Mouse (Mus musculus) layer of hippocampus, adult 8-10 months (tissue): Measurements from ENCODE around the gene Igflr1. TPM values are rescaled to one million over a fixed set of nuclear protein-coding genes. Genes with fewer than 3 reads are reported as not detected.

Source experiments
- DNase-seq, 2 experiments: peaks; one replicate each; pipeline ENCODE4 v3.0.0; 2022; ENCODE audit warnings: low spot score in 2 of 2
- microRNA-seq, 2 experiments: library from miRNA; unstranded; fragments of <30 nt; microRNA quantifications; one replicate each; pipeline ENCODE4 v1.2.0; 2022
- total RNA-seq, 4 experiments: library from RNA; stranded (reverse); gene quantifications; 2 replicates each; pipeline ENCODE4 v1.2.4; 2022

The Igflr1 gene
- total RNA-seq, 4 experiments from 2014 or later: 4.0 to 5.7 (median 4.6) TPM

DNA sequence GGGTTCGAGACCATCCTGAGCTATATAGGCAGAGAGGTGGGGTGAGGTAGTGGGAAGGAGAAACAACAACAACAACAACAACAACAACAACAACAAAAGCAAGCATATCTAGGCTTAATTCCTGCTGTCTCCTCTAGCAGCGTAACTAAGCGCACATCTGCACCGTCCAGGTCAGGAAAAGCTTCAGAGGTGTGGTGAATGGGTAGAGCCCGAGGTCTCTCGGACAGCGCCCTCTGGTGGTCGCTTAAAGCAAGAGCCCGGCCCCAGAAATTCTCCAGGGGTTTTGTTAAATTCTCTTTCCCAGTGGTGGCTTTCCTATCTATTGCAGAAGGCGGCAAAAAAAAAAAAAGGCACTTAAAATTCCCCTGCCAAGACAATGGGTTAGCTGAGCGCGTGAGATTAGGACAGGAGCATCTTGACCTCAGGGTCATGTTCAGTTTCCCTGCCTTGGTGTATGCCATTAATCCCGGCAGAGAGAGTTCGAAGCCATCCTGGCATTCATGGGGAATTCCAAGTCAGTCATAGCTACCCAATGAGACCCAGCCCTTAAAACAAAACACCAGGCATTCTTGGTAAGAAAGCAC, 48.4 kb downstream of the Igflr1 start:
- DNase-seq: peak in 1 of 2 experiments; percentile 30

GRCm38 (mm10) chr7:30614454-30614853, 49.2 kb downstream of the Igflr1 start:
- no peak for DNase-seq

- DNase-seq: no peak
Measured at GRCm38 (mm10) chr7:30615049-30615760, 50.0 kb downstream of the Igflr1 start.

Small RNA genes within 50 kb of the gene (microRNA-seq; reads per million reads assigned to microRNA genes)
- gene Gm38670 (0.25 to 0.96 reads per million in 2 experiments), gene Mir3569 (0.32 to 1.0 reads per million in 2 experiments)

Other genes starting within 250 kb of the Igflr1 start
- gene E130208F15Rik, start 243.7 kb upstream of the Igflr1 start, total RNA-seq: under 1 TPM; 0.53 to 0.82 (median 0.66) TPM
- gene Sdhaf1, start 241.5 kb upstream of the Igflr1 start, total RNA-seq: 1 to 10 TPM; 6.7 to 9.9 (median 8.4) TPM
- gene Lrfn3, start 202.7 kb upstream of the Igflr1 start, total RNA-seq: 10 to 100 TPM; 28.2 to 31.6 (median 29.2) TPM
- gene Tyrobp, start 151.7 kb upstream of the Igflr1 start, total RNA-seq: 100 to 1,000 TPM in 2 of 4 experiments, 10 to 100 TPM in 2; 24.9 to 572 (median 243) TPM
- gene Hcst, start 145.6 kb upstream of the Igflr1 start, total RNA-seq: 1 to 10 TPM in 3 of 4 experiments, not detected in 1; 1.8 to 3.3 (median 2.3) TPM
- 1 to 10 TPM; 2.8 to 4.1 (median 3.2) TPM for gene Nfkbid, start 143.7 kb upstream of the Igflr1 start, total RNA-seq
- 1,000 to 10,000 TPM; 1,209 to 1,263 (median 1,238) TPM for gene Aplp1, start 119.9 kb upstream of the Igflr1 start, total RNA-seq
- gene Kirrel2, start 107.7 kb upstream of the Igflr1 start, total RNA-seq: 10 to 100 TPM in 3 of 4 experiments, 1 to 10 TPM in 1; 9.6 to 13.7 (median 11.2) TPM
- 1 to 10 TPM; 1.5 to 1.9 (median 1.6) TPM for gene Nphs1, start 107.1 kb upstream of the Igflr1 start, total RNA-seq
- gene Prodh2, start 71.8 kb upstream of the Igflr1 start, total RNA-seq: under 1 TPM in 1 of 4 experiments, not detected in 3; 0.56 TPM
- gene Arhgap33, start 30.4 kb upstream of the Igflr1 start, total RNA-seq: 100 to 1,000 TPM in 3 of 4 experiments, 10 to 100 TPM in 1; 99.8 to 118 (median 110) TPM
- gene Hspb6, start 13.2 kb upstream of the Igflr1 start, total RNA-seq: 10 to 100 TPM in 1 of 4 experiments, 1 to 10 TPM in 3; 3.2 to 10.3 (median 6.5) TPM
- 1 to 10 TPM; 4.4 to 8.9 (median 6.1) TPM for gene Proser3, start 13.1 kb upstream of the Igflr1 start, total RNA-seq
- 10 to 100 TPM; 41.3 to 54.0 (median 46.9) TPM for gene Lin37, start 5.6 kb upstream of the Igflr1 start, total RNA-seq
- gene U2af1l4, start 2.1 kb upstream of the Igflr1 start, total RNA-seq: 10 to 100 TPM; 68.2 to 81.1 (median 78.7) TPM
- gene Gm49396, start 2.1 kb upstream of the Igflr1 start, total RNA-seq: 10 to 100 TPM in 2 of 4 experiments, 1 to 10 TPM in 2; 6.3 to 14.8 (median 11.1) TPM
- 10 to 100 TPM; 85.9 to 91.0 (median 88.4) TPM for gene Psenen, start 1.8 kb upstream of the Igflr1 start, total RNA-seq
- gene Kmt2b, start 23.3 kb downstream of the Igflr1 start, total RNA-seq: 10 to 100 TPM; 44.1 to 60.2 (median 56.1) TPM
- gene Zbtb32, start 33.5 kb downstream of the Igflr1 start, total RNA-seq: not detected
- 1 to 10 TPM in 1 of 4 experiments, under 1 TPM in 2, not detected in 1; 0.39 to 1.2 (median 0.89) TPM for gene Upk1a, start 47.4 kb downstream of the Igflr1 start, total RNA-seq
- 100 to 1,000 TPM; 631 to 661 (median 651) TPM for gene Cox6b1, start 60.7 kb downstream of the Igflr1 start, total RNA-seq
- not detected for gene Etv2, start 70.4 kb downstream of the Igflr1 start, total RNA-seq
- 10 to 100 TPM; 61.9 to 71.5 (median 70.1) TPM for gene Rbm42, start 84.9 kb downstream of the Igflr1 start, total RNA-seq
- gene Haus5, start 99.6 kb downstream of the Igflr1 start, total RNA-seq: 1 to 10 TPM; 5.7 to 8.3 (median 6.8) TPM
- not detected for gene Pmis2, start 106.2 kb downstream of the Igflr1 start, total RNA-seq
- not detected for gene 2200002J24Rik, start 133.5 kb downstream of the Igflr1 start, total RNA-seq
- 1 to 10 TPM; 1.1 to 2.1 (median 1.6) TPM for gene Atp4a, start 146.8 kb downstream of the Igflr1 start, total RNA-seq
- gene Tmem147, start 164.1 kb downstream of the Igflr1 start, total RNA-seq: 100 to 1,000 TPM; 110 to 119 (median 116) TPM
- gene Gapdhs, start 178.3 kb downstream of the Igflr1 start, total RNA-seq: not detected
- gene Sbsn, start 186.0 kb downstream of the Igflr1 start, total RNA-seq: 10 to 100 TPM in 1 of 4 experiments, 1 to 10 TPM in 3; 7.8 to 11.8 (median 8.4) TPM
- gene Dmkn, start 198.3 kb downstream of the Igflr1 start, total RNA-seq: 1 to 10 TPM in 1 of 4 experiments, under 1 TPM in 2, not detected in 1; 0.84 to 1.5 (median 0.95) TPM
- not detected for gene Krtdap, start 222.5 kb downstream of the Igflr1 start, total RNA-seq